In the genomic region with DNA sequence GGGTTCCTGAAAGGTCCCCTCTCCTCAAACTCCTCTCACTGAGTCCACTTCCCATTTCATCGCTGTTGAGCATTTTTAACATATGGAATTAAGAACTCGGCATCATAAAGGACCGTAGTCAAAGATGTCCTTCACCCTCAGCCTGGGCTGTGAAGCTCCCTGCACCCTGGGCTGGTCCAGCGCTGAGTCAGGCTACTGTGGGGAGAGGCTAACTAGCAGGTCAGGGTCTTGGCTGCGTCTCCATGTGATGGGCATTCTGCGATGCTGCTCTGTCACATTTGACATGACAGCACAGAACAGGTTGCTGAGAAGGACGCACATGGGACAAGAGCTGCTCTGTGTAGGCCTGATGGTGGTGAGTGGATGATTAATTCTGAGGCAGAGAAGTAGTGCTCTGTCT, we compare ENCODE assay signal across 29 mouse cellular contexts.
"Had no signal": no experiment of that assay in that cellular context is flagged by ENCODE, and none has a peak within 500 bp of the region (broad histone marks: within the 10 kb centered on the region; RNA-seq: fewer than 3 reads in every experiment).

No protein-coding gene starts in this region.

- H3K4me3 ChIP-seq: gastrocnemius, adult 2 months; heart, adult 2 months; heart, embryonic 13.5 days; heart, embryonic 15.5 days; hindbrain, embryonic 10.5 days; hindbrain, embryonic 12.5 days; intestine, embryonic 15.5 days; kidney, embryonic 15.5 days; limb, embryonic 13.5 days; limb, embryonic 15.5 days; liver, embryonic 12.5 days had no signal

- DNase-seq: gastrocnemius, adult 2 months; gastrocnemius, postnatal 10 days; gastrocnemius, postnatal 25 days; heart, adult 2 months; heart, postnatal 14 days; heart, postnatal 4 days; kidney, adult 18-20 months; kidney, adult 8-10 months; kidney, postnatal 14 days; kidney, postnatal 36 days; layer of hippocampus, adult 9-11 months; layer of hippocampus, postnatal 36 days; left cerebral cortex, postnatal 4 days had no signal

- H3K27ac ChIP-seq: gastrocnemius, adult 2 months; heart, adult 2 months; heart, embryonic 13.5 days; heart, embryonic 15.5 days; hindbrain, embryonic 10.5 days; hindbrain, embryonic 12.5 days; hindbrain, embryonic 14.5 days; intestine, embryonic 15.5 days; kidney, embryonic 15.5 days; kidney, postnatal 0 days; limb, embryonic 13.5 days; limb, embryonic 15.5 days; liver, embryonic 12.5 days; liver, embryonic 14.5 days had no signal

- H3K4me1 ChIP-seq: heart, embryonic 13.5 days; heart, embryonic 15.5 days; hindbrain, embryonic 10.5 days; hindbrain, embryonic 12.5 days; intestine, embryonic 15.5 days; kidney, embryonic 15.5 days; limb, embryonic 13.5 days; limb, embryonic 15.5 days had no signal

- ATAC-seq: hindbrain, embryonic 16.5 days; inflammation-experienced regulatory T-cells, adult 6 months; intestine, embryonic 15.5 days; intestine, postnatal 0 days; liver, embryonic 12.5 days had no signal

- H3K9me3 ChIP-seq: heart, embryonic 13.5 days; heart, embryonic 15.5 days; hindbrain, embryonic 10.5 days; hindbrain, embryonic 12.5 days; intestine, embryonic 15.5 days; kidney, embryonic 15.5 days; limb, embryonic 13.5 days; limb, embryonic 15.5 days; liver, embryonic 12.5 days had no signal

- H3K27me3 ChIP-seq: heart, embryonic 13.5 days; heart, embryonic 15.5 days; hindbrain, embryonic 12.5 days; intestine, embryonic 15.5 days; kidney, embryonic 15.5 days; limb, embryonic 13.5 days; limb, embryonic 15.5 days; liver, embryonic 12.5 days had no signal

- H3K4me2 ChIP-seq: heart, embryonic 11.5 days; heart, embryonic 13.5 days; heart, embryonic 15.5 days; hindbrain, embryonic 12.5 days; hindbrain, embryonic 14.5 days; intestine, embryonic 15.5 days; kidney, embryonic 15.5 days; limb, embryonic 13.5 days; limb, embryonic 15.5 days; liver, embryonic 12.5 days had no signal

- H3K9ac ChIP-seq: heart, embryonic 13.5 days; heart, embryonic 15.5 days; hindbrain, embryonic 12.5 days; hindbrain, embryonic 14.5 days; intestine, embryonic 15.5 days; kidney, embryonic 15.5 days; limb, embryonic 13.5 days; limb, embryonic 15.5 days; liver, embryonic 12.5 days; liver, embryonic 14.5 days had no signal
